Mouse (Mus musculus) olfactory bulb, adult 2 months (tissue): ENCODE results near the gene Vamp8.

Source experiments
- CTCF ChIP-seq: fragments of 200-500 bp; IDR thresholded peaks from 2 replicates; pipeline ENCODE4 v1.5.1; 2012; ENCODE audit warnings: low read depth, mild to moderate bottlenecking, low read length, moderate library complexity; ENCODE audit not compliant: insufficient read depth
- POLR2A ChIP-seq: fragments of 200-500 bp; IDR thresholded peaks from 2 replicates; pipeline ENCODE4 v1.6.1; 2012; ENCODE audit warnings: mild to moderate bottlenecking, low read depth, low read length, moderate library complexity; ENCODE audit not compliant: insufficient read depth

- no peak for TF ChIP-seq CTCF
- no peak for TF ChIP-seq POLR2A
These were observed 27.8 kb upstream of the Vamp8 start for GRCm38 (mm10) chr6:72418279-72418678.
